Mouse (Mus musculus) retina, postnatal 1 day (tissue): ENCODE measurements around the gene Snai1.

Source experiments
- DNase-seq: peaks from one replicate; pipeline ENCODE4 v3.0.0-alpha.2; 2012

The Snai1 gene

GRCm38 (mm10) chr2:167537476-167538297 is at the start of gene Snai1:
Gene Snai1, plus strand, starts transcription at chr2:167538195.
- DNase-seq = peak; percentile 97

- DNase-seq = no peak
Measured at GRCm38 (mm10) chr2:167490813-167491525, 47.0 kb upstream of the Snai1 start.

- DNase-seq = no peak
Measured at GRCm38 (mm10) chr2:167491757-167492708, 46.0 kb upstream of the Snai1 start, which contains the start of gene Rnf114. Gene Rnf114, plus strand, starts transcription at chr2:167492645.

- DNase-seq = peak; percentile 94
Measured at GRCm38 (mm10) chr2:167492713-167493636, 45.0 kb upstream of the Snai1 start, which contains the start of gene Spata2. Gene Spata2, minus strand, starts transcription at chr2:167492887.

- DNase-seq = no peak
Measured at GRCm38 (mm10) chr2:167496437-167496836, 41.6 kb upstream of the Snai1 start.

- DNase-seq = peak; percentile 64
Measured at GRCm38 (mm10) chr2:167497272-167497671, 40.7 kb upstream of the Snai1 start.

GRCm38 (mm10) chr2:167502554-167503252 is 35.3 kb upstream of the Snai1 start:
- no peak for DNase-seq

GRCm38 (mm10) chr2:167503253-167503895 is 34.6 kb upstream of the Snai1 start:
- peak; percentile 92 for DNase-seq

GRCm38 (mm10) chr2:167503896-167504349 is 34.1 kb upstream of the Snai1 start:
- DNase-seq = peak; percentile 46

- peak; percentile 35 for DNase-seq
Measured at GRCm38 (mm10) chr2:167505127-167505526, 32.9 kb upstream of the Snai1 start.

- no peak for DNase-seq
Measured at GRCm38 (mm10) chr2:167506546-167507260, 31.3 kb upstream of the Snai1 start.

GRCm38 (mm10) chr2:167507719-167508385 is 30.1 kb upstream of the Snai1 start:
- no peak for DNase-seq

- no peak for DNase-seq
Measured at GRCm38 (mm10) chr2:167508569-167508968, 29.4 kb upstream of the Snai1 start.

GRCm38 (mm10) chr2:167510485-167510884 is 27.5 kb upstream of the Snai1 start:
- DNase-seq = no peak

- no peak for DNase-seq
Measured at GRCm38 (mm10) chr2:167512365-167512764, 25.6 kb upstream of the Snai1 start.

- DNase-seq = no peak
Measured at GRCm38 (mm10) chr2:167512970-167513369, 25.0 kb upstream of the Snai1 start.

GRCm38 (mm10) chr2:167514641-167515040 is 23.4 kb upstream of the Snai1 start:
- DNase-seq = no peak

GRCm38 (mm10) chr2:167515688-167516087 is 22.3 kb upstream of the Snai1 start:
- no peak for DNase-seq
